Mouse (Mus musculus) erythroblast, embryonic 14.5 days (primary cell): ENCODE results near the gene Ap1b1.

Source experiments
- GATA1 ChIP-seq: IDR thresholded peaks from 2 replicates; pipeline ENCODE4 v1.6.1; 2012; ENCODE audit warnings: low read length, inconsistent platforms, mixed read lengths
- TAL1 ChIP-seq: IDR thresholded peaks from 3 replicates; pipeline ENCODE4 v1.6.1; 2012; ENCODE audit warnings: low read length, inconsistent platforms, mixed read lengths

GRCm38 (mm10) chr11:4987487-4987852 lies 846 bp downstream of the Ap1b1 start:
- TF ChIP-seq GATA1 (no peak), TAL1 (no peak)
